Mouse (Mus musculus) forebrain, postnatal 0 days (tissue): ENCODE measurements around the gene Vps18. TPM values are rescaled to one million over a fixed set of nuclear protein-coding genes. Genes with fewer than 3 reads are reported as not detected.

Experiments
- ATAC-seq: fragments of 200-750 bp; cut with Nextera tagmentation; 2 replicates; pipeline ENCODE4 v1.8.0; 2017; ENCODE audit warnings: mild to moderate bottlenecking, moderate library complexity
- DNase-seq: peaks from one replicate; pipeline ENCODE4 v3.0.0-alpha.2; 2015
- H3K27ac ChIP-seq: fragments of 300-500 bp; sonication (generic); 2 replicates; pipeline ENCODE4 v1.5.1; 2014; ENCODE audit warnings: low read depth, mild to moderate bottlenecking, antibody characterized with exemption, low read length, moderate library complexity, mixed read lengths
- H3K27me3 ChIP-seq: fragments of 300-500 bp; sonication (generic); 2 replicates; pipeline ENCODE4 v1.6.1; 2014; ENCODE audit warnings: mild to moderate bottlenecking, low read length, mixed read lengths; ENCODE audit not compliant: insufficient read depth
- H3K36me3 ChIP-seq: fragments of 300-500 bp; sonication (generic); 2 replicates; pipeline ENCODE4 v1.6.1; 2014; ENCODE audit warnings: mild to moderate bottlenecking, moderate library complexity; ENCODE audit not compliant: insufficient read depth
- H3K4me1 ChIP-seq: fragments of 300-500 bp; sonication (generic); 2 replicates; pipeline ENCODE4 v1.6.1; 2014; ENCODE audit warnings: antibody characterized with exemption; ENCODE audit not compliant: insufficient read depth
- H3K4me2 ChIP-seq: fragments of 300-500 bp; sonication (generic); 2 replicates; pipeline ENCODE4 v1.6.1; 2014; ENCODE audit warnings: low read depth, mild to moderate bottlenecking, moderate library complexity
- H3K4me3 ChIP-seq: fragments of 300-500 bp; sonication (generic); 2 replicates; pipeline ENCODE4 v1.5.1; 2014; ENCODE audit warnings: low read depth, low read length, mixed read lengths
- H3K9ac ChIP-seq: fragments of 300-500 bp; sonication (generic); 2 replicates; pipeline ENCODE4 v1.6.1; 2014; ENCODE audit warnings: mild to moderate bottlenecking
- H3K9me3 ChIP-seq: fragments of 300-500 bp; sonication (generic); 2 replicates; pipeline ENCODE4 v1.6.1; 2016; ENCODE audit warnings: low read length
- CTCF ChIP-seq: sonication (generic); IDR thresholded peaks from 2 replicates; pipeline ENCODE4 v1.5.1; 2016; ENCODE audit warnings: antibody characterized with exemption, control low read depth, low read depth
- WGBS: fragments of 180-500 bp; shearing (Covaris S2); extraction: QIAGEN DNeasy Blood & Tissue Kit; methylation state at CpG from one replicate; pipeline ENCODE4 v1.1.7; 2014; 5-methylcytosine and 5-hydroxymethylcytosine counted together
- polyA plus RNA-seq: library from polyadenylated mRNA; unstranded; fragments of >200 nt; fragmentation: Nextera tagmentation; extraction: Ambion mirVana; gene quantifications from 2 replicates; pipeline ENCODE4 v1.2.1, GENCODE M21; 2015
- total RNA-seq: library from RNA; depleted of rRNA; stranded (reverse); fragments of >200 nt; gene quantifications from 2 replicates; pipeline ENCODE4 v1.2.3, GENCODE M21; 2014

The Vps18 gene
- total and polyA plus RNA-seq, 2 experiments from 2014 or later: 22.3 to 26.7 TPM

DNA sequence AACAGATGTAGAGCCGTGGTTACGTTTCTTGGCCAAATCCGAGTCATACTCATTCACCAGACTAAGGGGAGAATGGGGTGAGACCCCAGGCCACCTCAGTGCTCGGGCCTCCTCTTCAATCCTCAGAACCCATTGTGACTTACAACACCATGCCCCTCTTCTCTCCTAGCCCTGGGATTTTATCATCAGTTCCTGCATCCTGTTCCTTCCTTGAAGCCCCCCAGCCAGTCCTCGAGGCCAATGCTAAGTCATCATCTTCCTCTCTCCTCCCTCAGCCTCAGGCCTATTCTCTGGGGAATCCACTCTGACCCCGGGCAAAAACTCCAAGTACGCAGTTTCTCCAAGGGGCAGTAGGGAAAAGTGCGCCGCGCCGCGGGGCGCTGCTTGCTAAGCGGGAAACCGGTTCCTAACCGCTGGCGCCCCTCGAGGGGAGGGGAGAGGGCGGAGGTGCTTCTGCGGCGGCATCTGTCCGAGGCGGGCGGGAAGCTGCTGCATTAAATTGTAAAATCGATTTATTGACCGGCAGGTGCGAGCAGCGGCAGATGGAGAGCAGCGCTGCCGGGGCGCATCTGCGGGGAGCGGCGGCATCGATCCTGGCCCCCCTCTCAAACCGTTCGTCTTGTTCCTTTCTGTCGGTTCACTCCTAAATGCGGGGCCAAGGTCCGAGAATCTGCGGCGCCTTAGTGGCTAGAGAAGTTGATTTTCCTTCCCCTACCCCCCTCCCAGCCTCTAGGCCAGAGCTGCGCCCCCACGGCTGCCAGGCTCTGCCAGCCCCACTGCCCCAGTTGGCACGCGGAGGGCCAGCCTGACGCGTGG, 33.4 kb downstream of the Vps18 start:
- H3K36me3 ChIP-seq: no peaks in the 10 kb centered on the region
- H3K27me3 ChIP-seq: peaks cover 43% of the 10 kb centered on the region
- WGBS: 3% methylated on average over 48 of the region's 48 CpGs
- DNase-seq (peak; percentile 43), ATAC-seq (no peak)
- peak overlapping the region; percentile 31 for H3K9ac ChIP-seq
- peak overlapping the region; percentile 71 for H3K4me2 ChIP-seq
- peaks cover 21% of the 10 kb centered on the region for H3K4me1 ChIP-seq
- peak overlapping the region; percentile 35 for H3K4me3 ChIP-seq
- no peak overlapping the region for H3K27ac ChIP-seq
- H3K9me3 ChIP-seq: no peaks in the 10 kb centered on the region
- no peak for TF ChIP-seq CTCF

DNA sequence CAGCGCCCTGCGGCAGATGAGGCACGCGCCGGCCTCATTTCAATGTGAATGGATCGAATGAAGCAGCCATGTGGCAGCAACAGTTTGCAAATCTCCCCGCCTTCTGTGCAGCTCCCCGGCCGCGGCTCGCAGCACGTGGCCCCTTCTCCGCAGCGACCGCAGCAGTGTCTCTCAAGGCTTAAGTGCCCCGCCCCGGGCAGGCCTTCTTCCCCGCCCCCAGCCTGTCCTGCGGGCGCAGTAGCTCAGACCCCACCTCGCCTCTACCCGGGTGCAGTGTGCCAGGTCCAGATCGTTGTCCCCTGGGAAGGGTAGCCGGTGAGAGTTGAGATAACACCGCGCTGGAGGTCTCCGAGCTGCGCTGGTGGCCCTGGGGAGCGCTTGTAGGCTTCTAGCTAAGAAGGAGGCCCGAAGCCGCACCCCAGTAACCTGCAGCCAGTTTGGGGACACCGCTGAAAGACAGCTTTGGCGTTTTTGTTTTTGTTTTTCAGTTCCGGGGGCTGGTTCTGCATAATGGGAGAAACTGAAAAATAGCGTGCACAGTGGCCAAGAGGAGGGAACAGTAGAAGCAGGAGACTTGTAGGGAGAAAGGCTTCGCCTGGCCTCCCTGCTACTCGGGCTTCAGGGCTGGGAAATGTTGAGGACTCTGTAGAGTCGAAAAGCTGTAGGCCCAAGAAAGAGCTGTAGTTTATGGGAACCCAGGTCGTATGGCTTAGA, 34.2 kb downstream of the Vps18 start:
- no peak overlapping the region for H3K27ac ChIP-seq
- no peak for TF ChIP-seq CTCF

GRCm38 (mm10) chr2:119323866-119324575, 35.5 kb downstream of the Vps18 start:
- peak overlapping the region; percentile 16; the same call in 1 of the 2 replicates for H3K4me3 ChIP-seq
- no peak overlapping the region for H3K27ac ChIP-seq
- peaks cover 21% of the 10 kb centered on the region for H3K4me1 ChIP-seq
- H3K9ac ChIP-seq: no peak overlapping the region
- DNase-seq: no peak
- no peaks in the 10 kb centered on the region for H3K9me3 ChIP-seq
- TF ChIP-seq CTCF: no peak
- no peak for ATAC-seq
- peak overlapping the region; percentile 79 for H3K4me2 ChIP-seq
- H3K27me3 ChIP-seq: peaks cover 51% of the 10 kb centered on the region
- WGBS: 7% methylated on average over 32 of the region's 32 CpGs
- no peaks in the 10 kb centered on the region for H3K36me3 ChIP-seq

More for the DNA sequence above, 34.2 kb downstream of the Vps18 start:
- Histone ChIP-seq H3K27me3 (peaks cover 45% of the 10 kb centered on the region), H3K4me1 (peaks cover 21% of the 10 kb centered on the region), H3K9ac (peak overlapping the region; percentile 31), H3K36me3 (no peaks in the 10 kb centered on the region), H3K4me3 (peak overlapping the region; percentile 35), H3K4me2 (peak overlapping the region; percentile 71), H3K9me3 (no peaks in the 10 kb centered on the region)
- ATAC-seq (peak; percentile 74), DNase-seq (peak; percentile 86)
- WGBS: 3% methylated on average over 39 of the region's 39 CpGs

GRCm38 (mm10) chr2:119324576-119325318, 36.2 kb downstream of the Vps18 start:
- ATAC-seq: no peak
- no peaks in the 10 kb centered on the region for H3K36me3 ChIP-seq
- no peak for TF ChIP-seq CTCF
- H3K9ac ChIP-seq: no peak overlapping the region
- H3K27me3 ChIP-seq: peaks cover 51% of the 10 kb centered on the region
- H3K4me2 ChIP-seq: peak overlapping the region; percentile 79
- no peaks in the 10 kb centered on the region for H3K9me3 ChIP-seq
- WGBS: 3% methylated on average over 32 of the region's 32 CpGs
- DNase-seq: no peak
- H3K4me3 ChIP-seq: peak overlapping the region; percentile 50
- peaks cover 21% of the 10 kb centered on the region for H3K4me1 ChIP-seq
- no peak overlapping the region for H3K27ac ChIP-seq

DNA sequence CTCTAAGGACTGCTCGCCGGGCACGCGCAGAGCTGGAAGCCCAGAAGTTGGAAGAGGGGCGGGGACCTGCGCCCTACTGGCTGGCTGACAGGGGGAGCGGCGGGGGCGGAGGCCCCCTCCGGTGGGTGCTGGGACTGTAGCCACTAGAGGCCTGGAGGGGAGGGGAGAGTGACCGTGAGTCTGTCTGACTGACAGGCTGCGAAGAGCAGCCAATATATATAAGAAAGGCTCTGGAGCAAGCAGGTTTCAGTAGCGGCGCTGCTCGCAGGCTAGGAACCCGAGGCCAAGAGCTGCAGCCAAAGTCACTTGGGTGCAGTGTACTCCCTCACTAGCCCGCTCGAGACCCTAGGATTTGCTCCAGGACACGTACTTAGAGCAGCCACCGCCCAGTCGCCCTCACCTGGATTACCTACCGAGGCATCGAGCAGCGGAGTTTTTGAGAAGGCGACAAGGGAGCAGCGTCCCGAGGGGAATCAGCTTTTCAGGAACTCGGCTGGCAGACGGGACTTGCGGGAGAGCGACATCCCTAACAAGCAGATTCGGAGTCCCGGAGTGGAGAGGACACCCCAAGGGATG, 37.1 kb downstream of the Vps18 start, which contains the start of gene Dll4:
Gene Dll4 (plus strand): TSS at position 217 of the 576 bp plus-strand sequence.
- Histone ChIP-seq H3K27me3 (peaks cover 47% of the 10 kb centered on the region), H3K9ac (peak within 1 kb of the TSS; percentile 29), H3K36me3 (no peaks in the 10 kb centered on the region), H3K27ac (no peak within 1 kb of the TSS), H3K4me2 (peak within 1 kb of the TSS; percentile 79), H3K4me3 (peak within 1 kb of the TSS; percentile 50), H3K9me3 (no peaks in the 10 kb centered on the region), H3K4me1 (peaks cover 21% of the 10 kb centered on the region)
- ATAC-seq (peak; percentile 10), DNase-seq (peak; percentile 37)
- peak; percentile 24 for TF ChIP-seq CTCF
- 3% methylated on average over 32 of the region's 33 CpGs for WGBS
